Mouse (Mus musculus) heart, embryonic 15.5 days (tissue): ENCODE measurements around the gene Ccdc159. TPM values are rescaled to one million over a fixed set of nuclear protein-coding genes. Genes with fewer than 3 reads are reported as not detected.

Source experiments
- ATAC-seq: fragments of 200-750 bp; cut with Nextera tagmentation; replicated peaks from 2 replicates; pipeline ENCODE4 v1.8.0; 2017; ENCODE audit warnings: low read depth, moderate TSS enrichment; ENCODE audit not compliant: insufficient number of reproducible peaks, insufficient read depth, low FRiP score
- H3K27ac ChIP-seq: fragments of 300-500 bp; sonication (generic); 2 replicates; pipeline ENCODE4 v1.5.1; 2015; ENCODE audit warnings: mild to moderate bottlenecking, inconsistent platforms
- H3K27me3 ChIP-seq: fragments of 300-500 bp; sonication (generic); 2 replicates; pipeline ENCODE4 v1.6.1; 2015; ENCODE audit warnings: inconsistent platforms
- H3K36me3 ChIP-seq: fragments of 300-500 bp; sonication (generic); 2 replicates; pipeline ENCODE4 v1.6.1; 2015; ENCODE audit warnings: mild to moderate bottlenecking, inconsistent platforms
- H3K4me1 ChIP-seq: fragments of 300-500 bp; sonication (generic); replicated peaks from 2 replicates; pipeline ENCODE4 v1.6.1; 2015; ENCODE audit warnings: inconsistent platforms
- H3K4me2 ChIP-seq: fragments of 300-500 bp; sonication (generic); 2 replicates; pipeline ENCODE4 v1.6.1; 2015; ENCODE audit warnings: inconsistent platforms, mild to moderate bottlenecking, moderate library complexity
- H3K4me3 ChIP-seq: fragments of 300-500 bp; sonication (generic); 2 replicates; pipeline ENCODE4 v1.5.1; 2015; ENCODE audit warnings: mild to moderate bottlenecking, inconsistent platforms
- H3K9ac ChIP-seq: fragments of 300-500 bp; sonication (generic); 2 replicates; pipeline ENCODE4 v1.6.1; 2015; ENCODE audit warnings: mild to moderate bottlenecking, inconsistent platforms
- H3K9me3 ChIP-seq: fragments of 300-500 bp; sonication (generic); replicated peaks from 2 replicates; pipeline ENCODE4 v1.6.1; 2016; ENCODE audit warnings: inconsistent platforms
- WGBS: fragments of 180-500 bp; shearing (Covaris S2); methylation state at CpG from one replicate; pipeline ENCODE4 v1.1.7; 2015; ENCODE audit warnings: mixed read lengths; 5-methylcytosine and 5-hydroxymethylcytosine counted together
- polyA plus RNA-seq: library from polyadenylated mRNA; unstranded; fragments of >200 nt; fragmentation: Nextera tagmentation; extraction: Ambion mirVana; gene quantifications from 2 replicates; pipeline ENCODE4 v1.2.1, GENCODE M21; 2015

The Ccdc159 gene
- polyA plus RNA-seq, 1 experiment from 2014 or later = 2.7 TPM

DNA sequence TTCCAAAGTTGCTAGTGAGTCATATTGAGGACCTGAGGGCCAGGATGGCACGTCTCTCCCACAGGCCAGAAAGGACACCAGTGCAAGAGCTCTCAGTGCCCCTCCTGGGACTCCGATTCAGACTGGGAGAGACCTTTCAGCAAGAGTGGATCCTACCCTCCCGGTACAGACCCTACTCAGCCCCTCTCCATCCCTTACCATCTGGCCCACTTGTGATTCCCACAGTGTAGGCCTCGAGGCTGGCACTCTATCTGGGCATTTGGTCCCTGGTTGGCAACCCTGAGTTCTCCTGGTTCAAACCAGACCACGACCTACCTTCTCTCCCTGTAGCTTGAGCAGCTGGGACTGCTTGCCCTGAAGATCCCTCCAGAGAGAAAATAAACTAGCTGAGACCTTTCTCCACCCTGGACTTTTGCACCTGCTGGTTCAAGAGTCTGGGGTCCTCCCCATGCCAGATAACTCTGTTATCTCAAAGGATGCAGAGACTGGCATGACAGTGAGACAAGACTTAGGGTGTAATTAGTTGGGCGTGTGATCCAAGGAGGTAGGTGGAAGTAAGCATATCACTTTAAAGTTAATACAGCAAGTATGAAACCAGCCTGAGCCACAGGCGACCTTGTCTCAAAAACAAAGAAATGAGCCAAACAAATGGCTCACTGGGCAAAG, 8.3 kb downstream of the Ccdc159 start:
- H3K27ac ChIP-seq = no peak overlapping the region
- peaks cover 9% of the 10 kb centered on the region for H3K4me1 ChIP-seq
- H3K9ac ChIP-seq = no peak overlapping the region
- H3K4me2 ChIP-seq = no peak overlapping the region
- no peaks in the 10 kb centered on the region for H3K27me3 ChIP-seq
- 81% methylated on average over 7 of the region's 7 CpGs for WGBS
- no peak overlapping the region for H3K4me3 ChIP-seq
- H3K36me3 ChIP-seq = no peaks in the 10 kb centered on the region
- no peaks in the 10 kb centered on the region for H3K9me3 ChIP-seq
- ATAC-seq = no peak

DNA sequence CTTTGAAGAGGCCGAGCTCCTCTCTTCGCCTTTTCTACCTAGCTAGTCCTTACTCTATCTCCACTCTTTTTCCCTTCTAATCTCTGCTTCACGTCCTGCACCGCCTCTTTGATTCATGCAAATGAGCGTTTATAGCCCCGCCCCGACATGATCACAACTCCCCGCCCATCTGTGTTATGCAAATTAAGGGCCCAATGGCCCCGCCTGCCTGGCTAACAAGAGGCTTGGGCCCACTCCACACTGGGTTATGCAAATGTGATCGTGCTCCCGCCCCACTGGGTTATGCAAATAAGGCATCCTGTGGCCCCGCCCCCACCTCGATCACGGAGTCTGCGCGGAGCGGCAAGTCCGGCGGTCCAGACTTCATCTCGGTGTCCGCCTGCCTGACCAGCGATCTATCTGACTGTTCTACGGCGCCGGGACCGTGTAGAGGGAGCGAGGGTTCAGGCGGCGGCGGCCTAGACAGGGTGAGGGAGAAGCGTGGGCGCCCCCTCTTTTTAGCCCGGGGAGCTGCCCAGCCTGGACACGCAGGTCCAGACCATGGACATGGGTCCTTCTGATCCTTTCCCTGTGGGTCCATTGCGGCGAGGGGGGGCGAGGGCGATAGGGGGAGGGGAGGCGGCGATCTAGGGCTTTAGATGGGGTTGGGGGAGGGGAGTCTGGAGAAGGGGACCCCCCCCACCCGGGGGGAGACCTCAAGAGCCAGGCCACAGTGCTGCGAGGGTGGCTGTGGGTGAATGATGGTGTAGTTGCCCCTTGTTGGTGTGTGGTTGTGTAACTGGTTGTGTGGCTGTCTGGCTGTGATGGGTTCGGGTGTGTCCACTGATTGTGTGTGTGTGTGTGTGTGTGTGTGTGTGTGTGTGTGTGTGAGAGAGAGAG, 9.7 kb downstream of the Ccdc159 start, which contains the start of gene Plppr2:
Gene Plppr2, plus strand, starts transcription at position 342 of the 879 bp plus-strand sequence.
- no peaks in the 10 kb centered on the region for H3K36me3 ChIP-seq
- H3K4me2 ChIP-seq = peak within 1 kb of the TSS; percentile 90
- peak; percentile 96 for ATAC-seq
- H3K4me1 ChIP-seq = peaks cover 9% of the 10 kb centered on the region
- 3% methylated on average over 41 of the region's 43 CpGs for WGBS
- no peaks in the 10 kb centered on the region for H3K9me3 ChIP-seq
- H3K27ac ChIP-seq = peak within 1 kb of the TSS; percentile 28; the same call in 1 of the 2 replicates
- peak within 1 kb of the TSS; percentile 60 for H3K4me3 ChIP-seq
- H3K9ac ChIP-seq = peak within 1 kb of the TSS; percentile 59
- H3K27me3 ChIP-seq = no peaks in the 10 kb centered on the region

DNA sequence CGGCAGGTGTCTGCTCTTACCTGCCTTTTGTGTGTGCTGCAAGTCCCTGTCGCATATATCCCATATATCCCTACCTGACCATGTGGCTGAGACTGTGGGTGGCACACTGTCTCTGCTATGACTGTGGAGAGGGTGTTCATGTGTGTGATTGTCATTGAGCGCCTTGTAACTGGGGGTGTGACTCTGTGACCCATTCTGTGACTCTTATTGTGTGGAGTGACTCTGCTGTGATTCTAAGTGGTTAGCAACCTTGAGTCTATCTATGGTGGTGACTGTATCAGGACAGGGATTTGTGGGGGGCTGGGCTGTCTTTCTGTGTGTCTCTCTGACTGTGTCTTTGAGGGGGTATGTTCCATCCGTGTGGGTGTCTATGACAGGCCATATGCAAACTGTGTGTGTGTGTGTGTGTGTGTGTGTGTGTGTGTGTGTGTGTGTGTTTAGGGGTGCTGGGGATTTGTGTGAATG, 10.5 kb downstream of the Ccdc159 start:
- ATAC-seq = no peak
- peak overlapping the region; percentile 90 for H3K4me2 ChIP-seq
- no peak overlapping the region for H3K27ac ChIP-seq
- H3K27me3 ChIP-seq = no peaks in the 10 kb centered on the region
- WGBS = 75% methylated on average over 4 of the region's 4 CpGs
- H3K9me3 ChIP-seq = no peaks in the 10 kb centered on the region
- peak overlapping the region; percentile 60; the same call in 1 of the 2 replicates for H3K4me3 ChIP-seq
- H3K9ac ChIP-seq = no peak overlapping the region
- H3K4me1 ChIP-seq = peaks cover 9% of the 10 kb centered on the region
- H3K36me3 ChIP-seq = no peaks in the 10 kb centered on the region

DNA sequence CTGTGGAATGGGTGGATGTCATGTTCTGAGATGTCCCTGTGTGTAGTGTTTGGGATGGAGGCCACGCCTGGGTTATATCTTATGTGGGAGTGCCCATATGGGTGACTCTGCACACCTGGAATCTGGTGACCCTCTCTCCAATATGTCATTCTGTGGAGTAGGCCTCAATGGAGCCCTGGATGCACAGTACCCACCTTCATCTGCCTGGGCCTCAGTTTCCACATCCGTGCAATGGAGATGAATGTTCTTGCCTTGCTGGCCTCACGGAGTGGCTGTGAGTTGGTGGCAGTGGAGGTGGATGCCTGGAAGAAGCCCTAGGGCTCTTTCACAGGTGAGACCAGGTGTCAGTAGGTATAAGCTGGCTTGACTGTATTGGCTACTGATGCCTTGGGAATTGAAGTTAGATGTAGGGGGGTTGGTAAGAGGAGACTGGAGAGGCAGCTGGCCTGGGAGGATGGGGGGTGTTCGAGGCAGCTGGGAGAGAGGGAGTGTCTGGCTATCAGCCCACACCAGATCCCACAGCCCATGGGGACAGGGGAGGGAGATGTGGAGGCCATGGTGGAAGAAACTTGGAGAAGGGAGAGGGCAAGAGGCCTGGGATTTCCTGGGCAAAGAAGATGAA, 11.1 kb downstream of the Ccdc159 start:
- H3K27ac ChIP-seq = no peak overlapping the region
- no peaks in the 10 kb centered on the region for H3K9me3 ChIP-seq
- H3K4me1 ChIP-seq = peaks cover 9% of the 10 kb centered on the region
- H3K9ac ChIP-seq = no peak overlapping the region
- H3K36me3 ChIP-seq = no peaks in the 10 kb centered on the region
- H3K4me3 ChIP-seq = no peak overlapping the region
- 78% methylated on average over 4 of the region's 4 CpGs for WGBS
- H3K27me3 ChIP-seq = peaks cover under 1% of the 10 kb centered on the region
- no peak overlapping the region for H3K4me2 ChIP-seq
- ATAC-seq = no peak

DNA sequence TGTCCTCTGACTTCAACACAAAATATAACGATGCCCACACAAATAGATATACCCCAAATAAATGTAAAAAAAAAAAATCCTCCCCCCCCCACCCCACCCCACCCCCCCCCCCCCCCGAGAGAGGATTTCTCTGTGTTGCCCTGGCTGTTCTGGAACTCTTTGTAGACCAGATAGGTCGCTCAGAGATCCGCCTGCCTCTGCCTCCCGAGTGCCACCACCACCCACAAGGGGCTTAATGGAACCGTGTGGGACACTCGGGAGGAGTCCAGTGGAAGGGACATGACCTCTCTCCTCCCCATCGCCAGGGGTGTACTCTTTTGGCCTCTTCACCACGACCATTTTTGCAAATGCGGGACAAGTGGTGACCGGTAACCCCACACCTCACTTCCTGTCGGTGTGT, 15.8 kb downstream of the Ccdc159 start:
- Histone ChIP-seq H3K27ac (no peak overlapping the region), H3K9me3 (no peaks in the 10 kb centered on the region), H3K36me3 (no peaks in the 10 kb centered on the region), H3K27me3 (peaks cover 30% of the 10 kb centered on the region), H3K4me1 (peaks cover 3% of the 10 kb centered on the region), H3K9ac (no peak overlapping the region), H3K4me3 (no peak overlapping the region), H3K4me2 (no peak overlapping the region)
- WGBS = 59% methylated on average over 12 of the region's 12 CpGs
- ATAC-seq = no peak

DNA sequence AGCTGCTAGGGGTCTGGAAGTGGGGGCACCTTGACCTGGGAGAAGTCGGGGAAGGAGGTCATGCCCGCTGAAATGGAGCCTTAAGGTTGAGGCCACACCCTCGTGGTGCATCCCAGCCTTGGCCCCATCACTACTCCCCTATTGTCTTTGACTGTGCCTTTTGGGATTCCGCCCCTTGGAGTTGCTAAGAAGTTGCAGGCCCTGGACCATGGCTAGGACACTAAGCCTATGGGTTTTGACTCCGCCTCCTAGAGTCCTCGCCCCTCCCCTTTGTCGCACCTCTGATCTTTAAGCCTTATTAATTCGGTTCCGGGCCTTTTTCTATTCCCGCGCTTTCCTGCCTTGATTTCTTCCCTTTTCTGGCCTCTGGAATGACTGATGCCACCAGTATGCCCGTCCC, 16.4 kb downstream of the Ccdc159 start:
- Histone ChIP-seq H3K4me2 (no peak overlapping the region), H3K36me3 (no peaks in the 10 kb centered on the region), H3K9me3 (no peaks in the 10 kb centered on the region), H3K27me3 (peaks cover 36% of the 10 kb centered on the region), H3K4me1 (peaks cover 3% of the 10 kb centered on the region), H3K27ac (no peak overlapping the region), H3K4me3 (no peak overlapping the region), H3K9ac (no peak overlapping the region)
- 40% methylated on average over 12 of the region's 12 CpGs for WGBS
- ATAC-seq = no peak

DNA sequence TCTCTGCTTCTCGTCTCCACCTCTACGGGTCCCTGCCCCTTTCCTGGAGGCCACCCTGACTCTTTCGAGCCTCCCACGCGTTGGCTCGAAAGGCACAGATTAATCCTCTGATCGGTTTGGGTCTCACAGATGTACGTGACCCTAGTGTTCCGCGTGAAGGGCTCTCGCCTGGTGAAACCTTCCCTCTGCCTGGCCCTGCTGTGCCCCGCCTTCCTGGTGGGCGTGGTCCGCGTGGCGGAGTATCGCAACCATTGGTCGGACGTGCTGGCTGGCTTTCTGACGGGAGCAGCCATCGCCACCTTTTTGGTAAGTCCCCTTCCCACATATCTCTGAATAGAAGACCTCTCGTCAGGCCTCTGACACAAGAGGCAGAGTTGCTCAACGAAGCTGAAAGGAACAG, 17.0 kb downstream of the Ccdc159 start:
- Histone ChIP-seq H3K4me3 (no peak overlapping the region), H3K9ac (no peak overlapping the region), H3K9me3 (no peaks in the 10 kb centered on the region), H3K36me3 (no peaks in the 10 kb centered on the region), H3K4me2 (no peak overlapping the region), H3K4me1 (peaks cover 3% of the 10 kb centered on the region), H3K27me3 (peaks cover 43% of the 10 kb centered on the region), H3K27ac (no peak overlapping the region)
- 19% methylated on average over 23 of the region's 23 CpGs for WGBS
- no peak for ATAC-seq

DNA sequence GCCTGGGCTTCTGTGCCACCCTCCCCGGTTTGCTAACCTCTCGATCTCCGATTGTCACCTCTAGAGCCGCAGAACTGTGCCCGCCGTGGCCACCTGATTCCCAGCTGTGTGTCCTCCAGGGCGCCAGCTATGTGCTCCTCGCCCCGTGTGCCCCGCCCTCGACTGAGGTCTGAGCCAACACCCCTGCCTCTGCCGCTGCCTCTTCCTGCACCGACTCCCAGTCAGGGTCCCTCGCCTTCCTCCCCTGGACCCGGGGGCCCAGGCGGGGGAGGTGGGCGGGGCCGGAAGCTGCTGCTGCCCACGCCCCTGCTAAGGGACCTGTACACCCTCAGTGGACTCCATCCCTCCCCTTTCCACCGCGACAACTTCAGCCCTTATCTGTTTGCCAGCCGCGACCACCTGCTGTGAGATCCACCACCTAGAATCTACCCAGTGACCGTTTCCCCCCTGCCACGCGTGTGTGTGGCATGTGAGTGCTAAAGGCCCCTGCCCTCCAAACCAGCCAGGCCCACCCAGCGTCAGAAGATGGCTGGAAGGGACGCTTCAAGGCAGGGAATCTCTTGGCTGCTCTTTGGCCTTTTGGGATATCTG, 20.4 kb downstream of the Ccdc159 start:
- peaks cover 46% of the 10 kb centered on the region for H3K27me3 ChIP-seq
- H3K27ac ChIP-seq = no peak overlapping the region
- no peak for ATAC-seq
- H3K9ac ChIP-seq = no peak overlapping the region
- peak overlapping the region; percentile 27; the same call in 1 of the 2 replicates for H3K4me2 ChIP-seq
- WGBS = 4% methylated on average over 23 of the region's 28 CpGs
- H3K4me3 ChIP-seq = no peak overlapping the region
- no peaks in the 10 kb centered on the region for H3K9me3 ChIP-seq
- H3K4me1 ChIP-seq = peaks cover 3% of the 10 kb centered on the region
- no peaks in the 10 kb centered on the region for H3K36me3 ChIP-seq

DNA sequence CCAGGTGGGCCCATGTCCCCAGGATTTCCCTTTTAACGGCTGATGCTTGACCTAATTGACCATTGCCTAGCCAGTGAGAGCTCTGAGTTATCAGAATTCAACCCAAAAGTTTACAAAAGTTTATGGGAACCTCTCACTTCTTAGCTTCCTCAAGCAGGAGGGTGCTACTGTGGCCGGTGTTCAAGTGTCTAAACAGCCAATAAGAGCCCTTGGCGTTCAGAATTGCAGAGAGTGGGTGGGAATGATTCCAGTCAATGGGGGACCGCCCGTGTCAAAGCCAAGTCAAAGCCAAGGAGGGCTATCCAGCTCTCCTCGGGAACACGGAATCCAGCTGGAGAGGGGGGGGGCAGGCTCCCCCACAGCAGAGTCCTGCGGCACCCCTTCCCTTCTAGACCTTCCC, 20.9 kb downstream of the Ccdc159 start:
- no peaks in the 10 kb centered on the region for H3K36me3 ChIP-seq
- no peak for ATAC-seq
- H3K9ac ChIP-seq = no peak overlapping the region
- H3K27ac ChIP-seq = no peak overlapping the region
- no peaks in the 10 kb centered on the region for H3K9me3 ChIP-seq
- whole genome bisulfite sequencing = 57% methylated on average over 8 of the region's 8 CpGs
- no peak overlapping the region for H3K4me2 ChIP-seq
- peaks cover 46% of the 10 kb centered on the region for H3K27me3 ChIP-seq
- peaks cover 3% of the 10 kb centered on the region for H3K4me1 ChIP-seq
- H3K4me3 ChIP-seq = no peak overlapping the region

DNA sequence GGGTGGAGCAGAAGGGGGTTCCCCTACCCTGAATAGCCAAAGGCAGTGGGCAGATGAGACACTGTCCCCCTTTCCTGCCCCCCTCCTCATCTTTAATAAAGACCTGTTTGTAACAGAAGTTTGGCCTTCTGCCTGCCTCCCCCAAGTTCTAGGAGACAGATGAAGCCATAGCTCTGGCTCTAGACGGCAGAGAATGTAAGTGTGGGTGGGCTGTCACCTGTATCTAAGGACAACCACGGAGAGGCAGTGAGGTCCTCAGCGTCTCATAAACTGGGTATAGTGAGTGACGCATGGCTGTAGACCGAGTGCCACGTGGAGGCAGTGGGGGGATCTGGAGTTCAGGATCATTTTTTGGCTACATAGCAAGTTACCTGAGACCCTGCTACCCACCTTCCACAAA, 21.5 kb downstream of the Ccdc159 start:
- Histone ChIP-seq H3K27ac (no peak overlapping the region), H3K27me3 (peaks cover 42% of the 10 kb centered on the region), H3K9me3 (no peaks in the 10 kb centered on the region), H3K36me3 (no peaks in the 10 kb centered on the region), H3K4me2 (no peak overlapping the region), H3K4me1 (peaks cover 3% of the 10 kb centered on the region), H3K9ac (no peak overlapping the region), H3K4me3 (no peak overlapping the region)
- no peak for ATAC-seq
- 62% methylated on average over 6 of the region's 6 CpGs for WGBS

DNA sequence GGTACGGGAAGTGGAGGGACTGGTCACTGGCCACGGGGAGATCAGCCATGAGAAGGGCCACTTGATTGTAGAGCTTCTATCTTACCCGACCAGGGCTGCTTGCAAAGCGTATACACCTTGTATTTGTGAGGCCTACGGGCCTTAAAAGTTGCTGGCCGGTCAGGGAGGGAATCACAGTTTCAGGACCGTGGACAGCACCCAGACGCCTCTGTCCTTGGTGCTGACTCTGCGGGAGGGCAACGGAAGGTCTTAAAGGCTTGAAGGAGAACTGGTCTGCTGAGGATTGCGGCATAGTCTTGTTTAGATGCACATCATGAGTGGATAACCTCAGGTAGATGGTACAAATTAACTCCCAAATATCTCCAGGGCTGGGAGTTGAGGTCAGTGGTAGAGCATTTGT, 23.1 kb downstream of the Ccdc159 start:
- 16% methylated on average over 11 of the region's 11 CpGs for WGBS
- Histone ChIP-seq H3K9me3 (no peaks in the 10 kb centered on the region), H3K27me3 (peaks cover 36% of the 10 kb centered on the region), H3K27ac (no peak overlapping the region), H3K4me2 (no peak overlapping the region), H3K4me1 (peaks cover 3% of the 10 kb centered on the region), H3K9ac (no peak overlapping the region), H3K36me3 (no peaks in the 10 kb centered on the region), H3K4me3 (no peak overlapping the region)
- ATAC-seq = no peak
